Mouse (Mus musculus) cerebellum, adult 8-10 months (tissue): ENCODE measurements around the gene Sv2b.
A peak's percentile ranks its signal among the peaks of the same experiment; 100 is the strongest.
"Not testable (repeated sequence)": the region's sequence is repeated elsewhere in the genome, so short reads cannot be mapped to it uniquely, and the experiment has no call there.

Experiments
- DNase-seq: peaks from one replicate; pipeline ENCODE4 v3.0.0; 2022

Sv2b gene

GRCm38 (mm10) chr7:75207965-75208644 is 101.0 kb downstream of the Sv2b start:
- DNase-seq, result no peak

GRCm38 (mm10) chr7:75206671-75207070 is 102.4 kb downstream of the Sv2b start:
- no peak for DNase-seq

GRCm38 (mm10) chr7:75205386-75205785 is 103.7 kb downstream of the Sv2b start:
- DNase-seq, result no peak

GRCm38 (mm10) chr7:75194919-75195230 is 114.2 kb downstream of the Sv2b start:
- DNase-seq, result not testable (repeated sequence)

- DNase-seq, result no peak
Measured at GRCm38 (mm10) chr7:75194158-75194918, 114.7 kb downstream of the Sv2b start.

- DNase-seq, result no peak
Measured at GRCm38 (mm10) chr7:75190192-75190591, 118.9 kb downstream of the Sv2b start.

GRCm38 (mm10) chr7:75175042-75175441 is 134.0 kb downstream of the Sv2b start:
- no peak for DNase-seq

- DNase-seq, result peak; percentile 35
Measured at GRCm38 (mm10) chr7:75167481-75167880, 141.6 kb downstream of the Sv2b start.

- no peak for DNase-seq
Measured at GRCm38 (mm10) chr7:75147174-75147573, 161.9 kb downstream of the Sv2b start.

GRCm38 (mm10) chr7:75142800-75143199 is 166.3 kb downstream of the Sv2b start:
- no peak for DNase-seq

- DNase-seq, result peak; percentile 21
Measured at GRCm38 (mm10) chr7:75141919-75142700, 167.0 kb downstream of the Sv2b start.

- DNase-seq, result no peak
Measured at GRCm38 (mm10) chr7:75139306-75139705, 169.8 kb downstream of the Sv2b start.

- DNase-seq, result peak; percentile 60
Measured at GRCm38 (mm10) chr7:75134710-75135617, 174.1 kb downstream of the Sv2b start.

GRCm38 (mm10) chr7:75128036-75128435 is 181.0 kb downstream of the Sv2b start:
- DNase-seq, result no peak

- no peak for DNase-seq
Measured at GRCm38 (mm10) chr7:75124067-75124466, 185.0 kb downstream of the Sv2b start.

GRCm38 (mm10) chr7:75118022-75118673 is 190.9 kb downstream of the Sv2b start:
- no peak for DNase-seq

GRCm38 (mm10) chr7:75110689-75111088 is 198.4 kb downstream of the Sv2b start:
- DNase-seq, result peak; percentile 72

GRCm38 (mm10) chr7:75107441-75107840 is 201.6 kb downstream of the Sv2b start:
- no peak for DNase-seq

- DNase-seq, result peak; percentile 55
Measured at GRCm38 (mm10) chr7:75103900-75104299, 205.2 kb downstream of the Sv2b start.

GRCm38 (mm10) chr7:75102536-75103332 is 206.3 kb downstream of the Sv2b start:
- no peak for DNase-seq

- DNase-seq, result no peak
Measured at GRCm38 (mm10) chr7:75085473-75085872, 223.6 kb downstream of the Sv2b start.
